In the genomic region with DNA sequence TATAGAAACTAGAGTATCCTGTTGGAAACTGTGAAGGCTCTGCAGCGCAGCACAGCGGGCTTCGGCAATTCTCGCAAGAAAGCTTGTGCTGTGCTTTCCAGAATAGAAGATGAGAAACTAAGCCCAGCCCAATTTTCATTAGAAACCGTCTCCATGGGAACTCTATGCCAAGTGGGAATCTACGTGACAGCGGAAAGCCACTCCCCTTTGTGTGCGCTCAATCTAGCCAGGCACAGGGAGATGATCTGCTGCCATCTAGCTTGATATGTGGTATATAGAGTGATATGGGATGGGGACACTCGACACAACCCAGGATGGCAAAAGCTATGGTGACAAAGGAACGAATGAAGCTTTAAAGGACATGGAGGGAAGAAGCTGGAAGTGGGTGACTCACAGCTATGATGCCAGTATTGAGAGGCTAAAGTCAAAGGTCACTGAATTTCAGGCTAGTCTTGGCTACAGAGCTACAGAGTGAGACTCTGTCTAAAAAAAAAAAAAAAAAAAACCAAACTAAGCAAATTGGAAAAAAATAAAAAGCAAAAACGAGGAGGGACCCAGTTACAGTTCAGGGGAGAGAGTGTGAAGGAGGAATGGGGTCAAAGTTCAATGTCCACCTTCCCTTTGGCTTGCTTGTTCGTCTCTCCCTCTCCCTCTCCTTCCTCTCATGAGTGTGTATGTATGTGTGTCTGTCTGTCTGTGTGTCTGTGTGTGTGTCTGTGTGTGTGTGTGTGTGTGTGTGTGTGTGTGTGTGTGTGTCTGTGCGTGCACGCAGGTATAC, we compare ENCODE assay signal across 8 mouse cellular contexts. TPM values are rescaled to one million over a fixed set of nuclear protein-coding genes. Genes with fewer than 3 reads are reported as not detected.
DNase-seq lines count a peak whose midpoint lies in the region; ATAC-seq lines count a peak whose summit lies in the region.

No protein-coding gene starts in this region.

- H3K4me2 ChIP-seq in neural tube, embryonic 14.5 days (ENCODE audit: low read depth, low read length), result no peak overlapping the region

- no peak overlapping the region for H3K4me3 ChIP-seq in neural tube, embryonic 14.5 days (ENCODE audit: low read depth, low read length)

- H3K36me3 ChIP-seq in neural tube, embryonic 14.5 days (ENCODE audit: control insufficient read depth, insufficient read depth, low read length), result no peaks in the 10 kb centered on the region

- H3K9ac ChIP-seq in neural tube, embryonic 14.5 days (replicated peaks; ENCODE audit: low read depth, low read length), result no peak overlapping the region

- H3K27me3 ChIP-seq in neural tube, embryonic 14.5 days (ENCODE audit: control insufficient read depth, insufficient read depth, low read length), result no peaks in the 10 kb centered on the region

- 77% methylated on average over 14 of the region's 14 CpGs for WGBS in neural tube, embryonic 14.5 days

- ATAC-seq in neural tube, embryonic 14.5 days (ENCODE audit: low read depth), result peak; percentile 65; the same call in 1 of the 2 replicates

- DNase-seq in kidney, adult 18-20 months, result peak; percentile 23
- DNase-seq in kidney, postnatal 4 days, result no peak
- DNase-seq in brain, embryonic 18.5 days (ENCODE audit: low read depth, low spot score), result peak; percentile 64
- DNase-seq in kidney, postnatal 14 days, result peak; percentile 44
- no peak for DNase-seq in ovary, postnatal 14 days (ENCODE audit: low spot score)
- DNase-seq in ovary, postnatal 36 days (ENCODE audit: low spot score), result no peak
- DNase-seq in embryo, embryonic 10 days (ENCODE audit: low spot score), result no peak

- no peaks in the 10 kb centered on the region for H3K9me3 ChIP-seq in neural tube, embryonic 14.5 days (ENCODE audit: control insufficient read depth, low read length)

- no peaks in the 10 kb centered on the region for H3K4me1 ChIP-seq in neural tube, embryonic 14.5 days (ENCODE audit: control insufficient read depth, insufficient read depth, low read length)

- no peak overlapping the region for H3K27ac ChIP-seq in neural tube, embryonic 14.5 days (ENCODE audit: low read depth, low read length)

RNA-seq across cellular contexts. Expression of gene Lpar3, which starts 47.5 kb away (rescaled TPM):
- polyA plus RNA-seq in neural tube, embryonic 14.5 days (2014; fragmentation: Nextera tagmentation; extraction: Ambion mirVana), result 0.40 and 0.66 TPM in 2 replicates

Comparison
In these comparisons a context has a peak if more than half of its experiments do, and no peak if none do; other contexts are left out.
1. DNase-seq: peak in kidney, adult 18-20 months (single experiment), brain, embryonic 18.5 days (single experiment) and kidney, postnatal 14 days (single experiment); none in kidney, postnatal 4 days (0 of 2), ovary, postnatal 14 days (single experiment), ovary, postnatal 36 days (single experiment) and embryo, embryonic 10 days (single experiment).